Mouse (Mus musculus) yolk sac, embryonic 10.5 days (tissue): Measurements from ENCODE around the gene Dtl.
"Not testable (repeated sequence)": the region's sequence is repeated elsewhere in the genome, so short reads cannot be mapped to it uniquely, and the experiment has no call there.

Source experiments
- DNase-seq: peaks from one replicate; pipeline ENCODE4 v3.0.0-alpha.2; 2017; ENCODE audit warnings: low spot score

Dtl gene

DNA sequence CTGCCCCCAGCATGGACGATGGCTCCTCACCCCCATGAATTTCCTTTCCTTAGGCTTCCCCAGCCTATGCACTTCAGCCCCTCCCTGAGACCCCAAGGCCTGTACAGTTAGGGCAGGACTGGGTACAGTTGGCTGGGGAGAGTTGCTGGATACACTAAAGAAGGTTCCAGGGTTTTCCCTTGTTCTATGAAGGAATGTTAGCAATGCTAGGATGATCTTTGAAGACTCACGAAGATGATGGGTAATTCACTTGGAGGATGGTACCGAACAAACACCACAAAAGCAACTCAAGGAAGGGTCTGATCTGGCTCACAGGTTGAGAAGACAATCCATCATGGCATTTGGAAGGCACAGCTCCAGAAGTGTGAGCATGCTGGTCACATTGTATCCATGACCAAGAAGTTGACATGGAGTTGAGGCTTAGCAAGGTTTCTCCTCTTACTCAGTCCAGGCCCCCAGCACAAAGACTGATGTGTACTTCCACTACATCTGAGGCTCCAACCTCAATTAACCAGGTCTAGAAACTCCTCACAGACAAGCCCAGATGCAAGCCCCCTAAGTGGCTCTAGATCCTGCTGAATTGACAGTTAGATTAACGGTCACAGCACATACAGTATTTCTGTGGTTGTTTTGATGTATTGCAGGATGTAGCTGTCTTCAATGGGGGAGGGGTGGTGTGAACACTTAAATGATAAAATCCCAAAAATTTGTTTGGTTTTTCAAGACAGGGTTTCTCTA lies 55.8 kb downstream of the Dtl start:
- no peak for DNase-seq

DNA sequence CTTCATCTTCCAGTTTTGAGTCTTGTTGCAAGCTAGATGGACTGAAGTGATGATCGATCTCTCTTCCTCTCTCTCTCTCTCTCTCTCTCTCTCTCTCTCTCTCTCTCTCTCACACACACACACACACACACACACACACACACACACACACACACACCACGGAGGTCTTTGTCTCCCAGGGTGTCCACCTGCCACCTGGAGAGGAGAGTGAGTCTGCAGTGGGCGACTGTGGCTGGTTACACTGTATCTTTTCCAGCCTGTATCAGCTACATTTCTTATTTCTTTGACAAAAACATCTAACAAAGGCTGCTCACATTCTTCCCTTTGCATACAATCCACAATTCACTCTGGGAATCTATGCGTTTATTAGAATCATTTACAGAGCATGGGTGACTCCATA lies 56.4 kb downstream of the Dtl start:
- no peak for DNase-seq

- no peak for DNase-seq
These were observed 57.4 kb downstream of the Dtl start for GRCm38 (mm10) chr1:191517969-191518368.

- DNase-seq, result no peak
These were observed 58.3 kb downstream of the Dtl start for GRCm38 (mm10) chr1:191517056-191517455.

- DNase-seq, result not testable (repeated sequence)
These were observed 59.0 kb downstream of the Dtl start for GRCm38 (mm10) chr1:191516351-191516750.

- no peak for DNase-seq
These were observed 62.1 kb downstream of the Dtl start for GRCm38 (mm10) chr1:191513195-191513594.

DNA sequence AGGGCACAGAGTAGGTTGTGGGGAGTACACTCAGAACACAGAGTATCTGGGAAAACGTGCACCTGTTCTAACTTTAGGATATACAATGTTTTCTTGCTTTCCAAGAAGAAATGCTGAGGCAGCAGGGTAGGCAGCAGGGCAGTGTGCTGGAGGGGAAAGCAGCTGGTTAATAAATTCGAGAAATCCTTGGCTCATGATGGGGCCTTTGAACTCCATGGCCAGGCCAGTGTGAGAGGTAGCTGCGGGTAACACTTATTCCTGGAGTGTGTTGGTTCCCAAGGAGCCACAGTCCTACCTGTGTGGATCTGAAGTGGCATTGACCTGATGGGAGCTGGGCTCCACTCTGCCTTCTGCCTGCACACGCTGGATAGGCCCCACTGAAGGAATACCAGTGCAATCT lies 63.0 kb downstream of the Dtl start:
- no peak for DNase-seq

DNA sequence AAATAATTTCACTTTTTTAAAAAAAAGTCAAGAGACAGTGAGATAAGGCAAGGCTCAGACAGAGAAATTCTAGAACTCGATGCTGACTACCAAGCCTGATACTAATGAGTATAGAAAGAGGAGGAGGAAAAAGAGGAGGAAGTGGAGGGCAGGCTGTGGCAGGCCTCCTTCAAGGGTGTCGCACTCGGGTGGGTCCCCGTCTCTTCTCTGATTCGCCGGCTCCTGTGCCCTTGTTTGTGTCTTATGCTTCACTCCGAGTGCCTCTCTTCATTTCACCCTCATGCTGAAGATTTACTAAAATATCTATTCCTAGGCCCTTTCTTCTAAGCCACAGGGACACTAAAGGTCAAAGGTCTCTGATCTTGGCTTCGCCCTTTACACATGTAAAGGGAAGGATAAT lies 63.8 kb downstream of the Dtl start:
- no peak for DNase-seq

DNA sequence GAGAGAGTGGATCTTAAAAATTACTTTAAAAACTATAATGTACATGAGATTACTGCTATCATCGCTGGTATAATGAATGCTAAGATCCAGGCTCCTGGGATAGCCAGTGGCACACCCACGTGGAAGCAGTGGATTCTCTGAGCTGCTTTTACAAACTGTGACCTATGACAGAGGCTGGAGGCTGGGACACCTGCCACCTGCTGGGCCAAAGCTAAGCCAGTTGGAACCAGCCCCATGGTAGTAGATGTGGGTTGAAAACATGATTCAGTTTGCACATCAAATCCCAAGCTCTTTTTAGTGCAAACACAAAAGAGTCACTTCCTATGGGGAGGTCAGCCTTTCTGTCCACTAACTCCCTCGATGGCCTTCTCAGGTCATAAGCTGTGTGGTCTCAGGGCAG lies 65.5 kb downstream of the Dtl start:
- DNase-seq, result no peak

DNA sequence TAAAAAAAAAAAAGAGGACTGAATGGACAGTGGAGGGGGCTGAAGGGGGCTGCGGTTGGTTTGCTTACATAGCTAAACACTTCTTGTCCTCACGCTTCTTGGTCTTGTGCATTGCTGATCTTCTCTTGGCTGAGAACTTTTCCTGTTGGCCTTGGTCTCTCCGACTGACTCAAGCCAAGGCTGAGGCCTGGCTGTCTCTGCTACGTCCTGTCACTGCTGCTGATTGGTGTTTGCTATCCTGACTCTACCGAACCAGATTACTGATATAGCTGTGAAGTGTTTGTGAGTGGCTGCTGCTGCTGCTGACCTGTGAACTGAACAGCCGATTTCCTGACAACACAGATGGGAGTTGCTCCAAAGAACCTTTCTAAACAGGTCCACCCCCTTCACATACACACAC lies 66.2 kb downstream of the Dtl start:
- DNase-seq, result no peak

- DNase-seq, result no peak
These were observed 68.6 kb downstream of the Dtl start for GRCm38 (mm10) chr1:191506791-191507190.

DNA sequence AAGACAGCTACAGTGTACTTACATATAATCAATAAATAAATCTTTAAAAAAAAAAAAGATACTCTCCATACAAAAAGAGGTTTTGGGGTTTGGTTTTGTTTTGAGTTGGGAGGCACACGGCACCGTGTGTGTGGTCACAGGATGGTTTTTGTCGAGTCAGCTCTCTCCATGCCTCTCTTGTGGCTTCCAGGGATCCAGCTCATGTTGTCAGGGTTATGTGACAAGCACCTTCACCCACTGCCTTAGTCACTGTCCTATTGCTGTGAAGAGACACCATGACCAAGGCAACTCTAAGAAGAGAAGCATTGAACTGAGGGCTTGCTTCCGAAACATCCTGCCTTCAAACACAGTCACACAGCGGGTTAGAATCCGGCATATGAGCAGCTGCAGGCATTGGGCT lies 75.7 kb downstream of the Dtl start:
- DNase-seq, result no peak

DNA sequence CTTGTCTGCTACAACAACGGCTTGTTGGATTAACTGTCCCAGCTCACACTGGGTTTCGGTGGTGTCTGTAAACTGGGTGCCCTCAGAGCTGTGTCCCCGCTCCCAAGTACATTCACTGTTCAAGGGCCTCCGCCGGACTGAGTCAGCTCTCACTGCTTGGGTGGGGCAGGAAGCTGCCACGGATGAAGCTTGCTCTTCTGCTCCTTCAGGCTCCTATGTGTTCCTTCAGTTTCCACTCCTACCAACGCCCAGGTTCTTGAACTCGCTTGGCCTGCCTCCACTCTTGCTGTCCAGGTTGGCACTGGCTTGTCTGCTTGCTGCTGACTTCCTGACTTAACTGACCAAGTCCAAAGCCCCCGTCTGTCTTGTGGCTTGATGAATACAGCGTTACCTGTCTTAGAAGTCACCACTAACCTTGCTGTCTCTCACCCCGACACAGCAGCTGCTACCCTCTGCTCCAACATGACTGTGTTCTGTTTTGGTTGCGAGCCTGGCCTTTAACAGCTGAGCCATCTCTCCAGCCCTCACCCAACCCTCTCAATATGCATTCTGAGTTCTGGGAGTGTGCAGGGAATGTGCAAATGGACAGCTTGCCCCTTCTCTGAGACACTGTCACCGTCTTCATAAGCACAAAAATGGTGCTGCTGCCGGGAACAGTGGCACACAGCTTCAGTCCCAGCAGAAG lies 76.9 kb downstream of the Dtl start:
- no peak for DNase-seq

- DNase-seq, result no peak
These were observed 78.7 kb downstream of the Dtl start for GRCm38 (mm10) chr1:191496676-191497075.

- DNase-seq, result no peak
These were observed 80.3 kb downstream of the Dtl start for GRCm38 (mm10) chr1:191495051-191495467.

GRCm38 (mm10) chr1:191494303-191494655 lies 81.1 kb downstream of the Dtl start:
- no peak for DNase-seq

GRCm38 (mm10) chr1:191493476-191494302 lies 81.7 kb downstream of the Dtl start:
- DNase-seq, result no peak

- DNase-seq, result no peak
These were observed 84.9 kb downstream of the Dtl start for GRCm38 (mm10) chr1:191490446-191490845.
